Mouse (Mus musculus) kidney, postnatal 4 days (tissue): ENCODE measurements around the gene Cers5.

Source experiments
- DNase-seq, 2 experiments: peaks; one replicate each; pipeline ENCODE4 v3.0.0; 2021; ENCODE audit warnings: mixed read lengths in 2 of 2

The Cers5 gene

GRCm38 (mm10) chr15:99724292-99725021 lies 48.2 kb downstream of the Cers5 start:
- peak; percentile 77 to 87 for DNase-seq

- peak; percentile 59 to 74 for DNase-seq
Observed at GRCm38 (mm10) chr15:99723515-99724291, 49.0 kb downstream of the Cers5 start.

- no peak for DNase-seq
Observed at GRCm38 (mm10) chr15:99723120-99723514, 49.6 kb downstream of the Cers5 start.

GRCm38 (mm10) chr15:99721921-99722743 lies 50.6 kb downstream of the Cers5 start:
- DNase-seq: no peak

- no peak for DNase-seq
Observed at GRCm38 (mm10) chr15:99719865-99720264, 52.8 kb downstream of the Cers5 start.

- DNase-seq: peak in 1 of 2 experiments; percentile 50
Observed at GRCm38 (mm10) chr15:99718461-99719021, 54.1 kb downstream of the Cers5 start.

GRCm38 (mm10) chr15:99717386-99718334 lies 55.0 kb downstream of the Cers5 start, which contains the start of gene Gpd1:
Gene Gpd1 (plus strand): TSS chr15:99717515.
- peak; percentile 68 to 83 for DNase-seq

GRCm38 (mm10) chr15:99716814-99717213 lies 55.9 kb downstream of the Cers5 start:
- DNase-seq: no peak

GRCm38 (mm10) chr15:99715982-99716746 lies 56.5 kb downstream of the Cers5 start:
- peak; percentile 51 to 72 for DNase-seq

- no peak for DNase-seq
Observed at GRCm38 (mm10) chr15:99715361-99715865, 57.3 kb downstream of the Cers5 start.

- peak; percentile 82 to 87 for DNase-seq
Observed at GRCm38 (mm10) chr15:99714858-99715257, 57.8 kb downstream of the Cers5 start.

- DNase-seq: no peak
Observed at GRCm38 (mm10) chr15:99714206-99714605, 58.5 kb downstream of the Cers5 start.

GRCm38 (mm10) chr15:99713569-99713968 lies 59.1 kb downstream of the Cers5 start:
- no peak for DNase-seq

- DNase-seq: peak in 1 of 2 experiments; percentile 36
Observed at GRCm38 (mm10) chr15:99712666-99713559, 59.8 kb downstream of the Cers5 start.

GRCm38 (mm10) chr15:99711491-99711890 lies 61.2 kb downstream of the Cers5 start:
- no peak for DNase-seq

- DNase-seq: no peak
Observed at GRCm38 (mm10) chr15:99710221-99711190, 62.2 kb downstream of the Cers5 start.

GRCm38 (mm10) chr15:99708176-99708575 lies 64.5 kb downstream of the Cers5 start:
- DNase-seq: no peak

GRCm38 (mm10) chr15:99705440-99706048 lies 67.1 kb downstream of the Cers5 start, which contains the start of gene Gm17349:
Gene Gm17349 (minus strand): TSS chr15:99705490.
- peak; percentile 75 to 83 for DNase-seq
